Mouse (Mus musculus) bone marrow, adult 2 months (tissue): ENCODE measurements around the gene Tnip2. TPM values are rescaled to one million over a fixed set of nuclear protein-coding genes. Genes with fewer than 3 reads are reported as not detected.

ENCODE experiments used
- H3K27ac ChIP-seq: fragments of 200-500 bp; 2 replicates; pipeline ENCODE4 v1.5.1; 2012; ENCODE audit warnings: low read depth, mild to moderate bottlenecking, control low read depth, inconsistent platforms, low read length; ENCODE audit not compliant: control insufficient read depth, poor library complexity, insufficient read depth
- H3K4me1 ChIP-seq: fragments of 200-500 bp; 2 replicates; pipeline ENCODE4 v1.6.1; 2011; ENCODE audit warnings: low read length; ENCODE audit not compliant: control insufficient read depth, insufficient read depth
- H3K4me3 ChIP-seq: fragments of 200-500 bp; replicated peaks from 2 replicates; pipeline ENCODE3; 2011; ENCODE audit warnings: mild to moderate bottlenecking, low read depth, low read length, control low read depth; ENCODE audit not compliant: control insufficient read depth
- CTCF ChIP-seq: fragments of 200-500 bp; IDR thresholded peaks from 2 replicates; pipeline ENCODE4 v1.5.1; 2011; ENCODE audit warnings: low read length, control low read depth; ENCODE audit not compliant: control insufficient read depth, insufficient read depth
- POLR2A ChIP-seq: fragments of 200-500 bp; IDR thresholded peaks from 2 replicates; pipeline ENCODE4 v1.6.1; 2011; ENCODE audit warnings: low read depth, mild to moderate bottlenecking, control low read depth, low read length, borderline replicate concordance; ENCODE audit not compliant: control insufficient read depth
- WGBS: fragments of 180-500 bp; shearing (Covaris S2); methylation state at CpG from one replicate; pipeline ENCODE4 v1.1.7; 2018; 5-methylcytosine and 5-hydroxymethylcytosine counted together
- polyA plus RNA-seq: library from polyadenylated mRNA; stranded (reverse); fragments of >200 nt; gene quantifications from 2 replicates; pipeline ENCODE4 v1.2.4, GENCODE M21; 2011; ENCODE audit warnings: low replicate concordance; ENCODE audit not compliant: missing spikeins, insufficient read depth, insufficient read length

Gene Tnip2
- polyA plus RNA-seq, 1 experiment = 15.1 TPM

- Histone ChIP-seq H3K4me3 (no peak overlapping the region), H3K27ac (peak overlapping the region; percentile 47; the same call in 1 of the 2 replicates), H3K4me1 (peaks cover 6% of the 10 kb centered on the region)
- WGBS = 48% methylated on average over 9 of the region's 9 CpGs
- no peak for TF ChIP-seq POLR2A
- TF ChIP-seq CTCF = no peak
Observed at GRCm38 (mm10) chr5:34519389-34519910, 5.7 kb upstream of the Tnip2 start.

- no peak overlapping the region for H3K4me3 ChIP-seq
- peak; percentile 96 for TF ChIP-seq CTCF
- no peak for TF ChIP-seq POLR2A
- 18% methylated on average over 3 of the region's 3 CpGs for WGBS
- peaks cover 6% of the 10 kb centered on the region; the same call in 1 of the 2 replicates for H3K4me1 ChIP-seq
- H3K27ac ChIP-seq = no peak overlapping the region
Observed at GRCm38 (mm10) chr5:34517913-34518312, 4.1 kb upstream of the Tnip2 start.

GRCm38 (mm10) chr5:34515096-34515495 lies 1.3 kb upstream of the Tnip2 start:
- H3K4me1 ChIP-seq = peaks cover 1% of the 10 kb centered on the region; the same call in 1 of the 2 replicates
- no peak overlapping the region for H3K27ac ChIP-seq
- H3K4me3 ChIP-seq = no peak overlapping the region
- TF ChIP-seq POLR2A = no peak

GRCm38 (mm10) chr5:34514218-34514566 lies 401 bp upstream of the Tnip2 start:
- no peak for TF ChIP-seq POLR2A
- no peak for TF ChIP-seq CTCF
- no peaks in the 10 kb centered on the region; the same call in 1 of the 2 replicates for H3K4me1 ChIP-seq
- WGBS = 10% methylated on average over 7 of the region's 7 CpGs
- peak overlapping the region; percentile 84 for H3K4me3 ChIP-seq
- H3K27ac ChIP-seq = peak overlapping the region; percentile 11; the same call in 1 of the 2 replicates

- TF ChIP-seq POLR2A (no peak), CTCF (no peak)
- Histone ChIP-seq H3K27ac (no peak overlapping the region), H3K4me1 (no peaks in the 10 kb centered on the region; the same call in 1 of the 2 replicates), H3K4me3 (no peak overlapping the region)
- 64% methylated on average over 3 of the region's 3 CpGs for WGBS
Observed at GRCm38 (mm10) chr5:34512486-34512885, 1.3 kb downstream of the Tnip2 start.

GRCm38 (mm10) chr5:34502821-34503220 lies 11.0 kb downstream of the Tnip2 start:
- Histone ChIP-seq H3K4me1 (no peaks in the 10 kb centered on the region), H3K4me3 (no peak overlapping the region), H3K27ac (no peak overlapping the region)
- no peak for TF ChIP-seq POLR2A
- no peak for TF ChIP-seq CTCF
- WGBS = 73% methylated on average over 6 of the region's 6 CpGs

GRCm38 (mm10) chr5:34502411-34502810 lies 11.4 kb downstream of the Tnip2 start:
- Histone ChIP-seq H3K4me3 (no peak overlapping the region), H3K4me1 (no peaks in the 10 kb centered on the region), H3K27ac (no peak overlapping the region)
- TF ChIP-seq CTCF (no peak), POLR2A (no peak)
- WGBS = 95% methylated on average over 1 of the region's 1 CpGs

- Histone ChIP-seq H3K27ac (no peak overlapping the region), H3K4me3 (no peak overlapping the region), H3K4me1 (no peaks in the 10 kb centered on the region)
- TF ChIP-seq CTCF = no peak
- no peak for TF ChIP-seq POLR2A
- 79% methylated on average over 3 of the region's 3 CpGs for whole genome bisulfite sequencing
Observed at GRCm38 (mm10) chr5:34501588-34501987, 12.2 kb downstream of the Tnip2 start.

GRCm38 (mm10) chr5:34500886-34501285 lies 12.9 kb downstream of the Tnip2 start:
- 79% methylated on average over 5 of the region's 5 CpGs for WGBS
- TF ChIP-seq CTCF (no peak), POLR2A (no peak)
- Histone ChIP-seq H3K4me3 (no peak overlapping the region), H3K4me1 (no peaks in the 10 kb centered on the region), H3K27ac (no peak overlapping the region)
